Mouse (Mus musculus): ENCODE measurements at regions not wholly inside any gene's neighbourhood (a gene's known extent, or its start where the extent isn't known, plus 50 kb on each side); places are given as distances from the start of the nearest gene placed in this dataset.
A peak's percentile ranks its signal among the peaks of the same experiment; 100 is the strongest.

DNA sequence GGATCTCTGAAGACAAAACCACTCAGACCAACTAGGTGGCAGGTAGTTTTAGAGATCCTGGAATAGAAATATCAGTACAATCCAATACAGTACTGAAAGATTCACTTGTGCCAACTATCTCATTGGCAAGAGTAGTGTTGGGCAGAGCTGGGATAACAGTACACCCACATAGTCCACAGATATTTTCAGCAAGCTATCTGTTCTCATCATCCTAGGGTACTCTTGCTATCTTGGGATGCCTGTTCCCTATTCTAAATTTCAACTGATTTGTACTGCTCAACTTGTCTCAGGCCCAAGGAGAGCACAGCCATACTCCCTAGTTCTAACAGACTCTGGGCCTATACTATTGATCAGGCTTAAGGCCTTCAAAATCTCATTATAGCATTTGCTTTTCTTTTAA is 218.6 kb downstream of the Gm11232 start:
- H3K27me3 ChIP-seq (ENCODE audit: insufficient read depth, low read length), result no peaks in the 10 kb centered on the region
- ATAC-seq, result no peak
- DNase-seq, result no peak
- no peaks in the 10 kb centered on the region for H3K9me3 ChIP-seq (ENCODE audit: low read length)
- H3K4me3 ChIP-seq (ENCODE audit: low read depth, low read length), result no peak overlapping the region
- H3K4me2 ChIP-seq (ENCODE audit: low read depth), result no peak overlapping the region
- no peak overlapping the region for H3K9ac ChIP-seq
- no peaks in the 10 kb centered on the region for H3K4me1 ChIP-seq (ENCODE audit: insufficient read depth)
- no peaks in the 10 kb centered on the region for H3K36me3 ChIP-seq (ENCODE audit: insufficient read depth)
- H3K27ac ChIP-seq (ENCODE audit: low read depth, low read length), result no peak overlapping the region
- TF ChIP-seq CTCF (IDR thresholded peaks at IDR 0.05; ENCODE audit: low read depth), result no peak

DNA sequence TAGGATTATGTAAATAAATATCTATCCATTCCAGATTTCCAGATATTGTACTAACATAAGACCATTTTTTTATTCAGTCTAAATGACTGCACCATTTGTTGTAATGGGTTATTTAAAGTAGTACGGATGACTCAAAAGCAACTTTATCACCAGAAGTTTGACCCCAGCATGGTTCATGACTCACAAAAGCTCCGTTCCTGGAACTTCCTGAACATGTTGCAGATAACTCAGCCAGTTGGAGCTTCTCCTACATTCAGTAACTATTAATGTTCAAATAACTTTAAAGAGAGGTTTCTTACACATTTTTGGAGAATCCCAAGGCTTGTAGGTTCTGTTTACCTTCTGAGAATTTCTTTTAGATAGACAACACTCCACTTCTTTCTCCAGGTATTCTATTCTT is 219.8 kb downstream of the Gm11232 start:
- TF ChIP-seq CTCF (IDR thresholded peaks at IDR 0.05; ENCODE audit: low read depth), result no peak
- ATAC-seq, result no peak
- Histone ChIP-seq H3K4me1 (ENCODE audit: insufficient read depth) (no peaks in the 10 kb centered on the region), H3K4me2 (ENCODE audit: low read depth) (no peak overlapping the region), H3K9ac (no peak overlapping the region), H3K27me3 (ENCODE audit: insufficient read depth, low read length) (no peaks in the 10 kb centered on the region), H3K4me3 (ENCODE audit: low read depth, low read length) (no peak overlapping the region), H3K27ac (ENCODE audit: low read depth, low read length) (no peak overlapping the region), H3K9me3 (ENCODE audit: low read length) (no peaks in the 10 kb centered on the region), H3K36me3 (ENCODE audit: insufficient read depth) (no peaks in the 10 kb centered on the region)
- no peak for DNase-seq
- WGBS, result 84% methylated on average over 2 of the region's 2 CpGs

DNA sequence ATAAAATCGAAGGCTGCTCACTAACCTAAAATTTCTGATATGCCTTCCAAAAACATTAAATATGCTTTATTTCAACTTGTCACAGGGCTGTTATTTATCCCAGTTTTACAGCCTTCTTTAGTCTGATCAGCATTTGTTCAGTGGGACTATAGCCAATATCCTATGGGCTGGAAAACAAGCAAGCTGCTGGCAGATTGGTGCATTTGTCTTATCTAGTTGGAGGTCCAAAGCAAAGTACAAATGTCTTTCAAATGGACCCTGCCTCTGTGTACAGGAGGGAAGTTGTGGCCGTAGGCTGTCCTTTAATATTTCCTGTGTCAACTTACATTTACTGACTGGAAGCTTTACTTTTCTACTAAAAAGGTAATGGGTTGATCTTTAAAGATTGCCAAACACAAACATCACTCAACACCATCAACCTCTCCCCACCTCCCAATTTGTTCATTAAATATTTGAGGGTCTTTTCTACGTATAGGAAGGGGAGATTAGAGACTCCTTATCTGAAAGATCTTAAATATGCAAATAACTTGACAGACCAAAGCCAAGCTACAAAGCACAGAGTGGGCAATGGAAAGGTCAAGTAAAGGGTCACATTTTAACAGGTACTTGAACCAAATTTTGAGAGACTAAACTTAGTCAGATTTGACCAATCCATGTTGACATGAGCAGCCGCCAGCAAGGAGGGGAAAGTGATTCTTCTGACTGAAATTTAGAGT is 233.4 kb downstream of the Gm11232 start:
- Histone ChIP-seq H3K9me3 (ENCODE audit: low read length) (no peaks in the 10 kb centered on the region), H3K27me3 (ENCODE audit: insufficient read depth, low read length) (no peaks in the 10 kb centered on the region), H3K4me2 (ENCODE audit: low read depth) (no peak overlapping the region), H3K9ac (no peak overlapping the region), H3K4me1 (ENCODE audit: insufficient read depth) (no peaks in the 10 kb centered on the region; the same call in 1 of the 2 replicates), H3K27ac (ENCODE audit: low read depth, low read length) (no peak overlapping the region), H3K36me3 (ENCODE audit: insufficient read depth) (no peaks in the 10 kb centered on the region), H3K4me3 (ENCODE audit: low read depth, low read length) (no peak overlapping the region)
- peak; percentile 10 for DNase-seq
- 69% methylated on average over 4 of the region's 4 CpGs for WGBS
- ATAC-seq, result no peak
- TF ChIP-seq CTCF (IDR thresholded peaks at IDR 0.05; ENCODE audit: low read depth), result no peak

DNA sequence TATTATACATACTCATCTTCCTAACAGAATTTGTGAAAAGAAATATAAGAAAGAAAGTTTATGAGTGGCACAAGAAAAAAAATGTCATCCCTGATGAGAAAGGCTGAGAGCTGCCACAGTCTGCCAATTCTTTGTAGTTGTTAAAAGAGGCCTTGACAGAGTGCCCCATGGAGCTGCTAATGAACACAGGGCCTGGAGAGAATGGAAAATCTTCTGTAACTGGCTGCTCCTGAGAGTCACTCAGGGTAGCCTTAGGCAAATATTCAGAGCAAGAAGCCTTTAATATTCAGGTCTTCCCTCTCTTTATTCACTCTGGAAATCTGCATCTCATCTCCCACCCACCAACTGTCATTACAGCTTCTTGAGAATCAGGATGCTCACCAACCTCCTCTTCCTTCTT is 237.0 kb downstream of the Gm11232 start:
- Histone ChIP-seq H3K4me2 (ENCODE audit: low read depth) (no peak overlapping the region), H3K4me1 (ENCODE audit: insufficient read depth) (no peaks in the 10 kb centered on the region; the same call in 1 of the 2 replicates), H3K27me3 (ENCODE audit: insufficient read depth, low read length) (no peaks in the 10 kb centered on the region), H3K9me3 (ENCODE audit: low read length) (no peaks in the 10 kb centered on the region), H3K36me3 (ENCODE audit: insufficient read depth) (no peaks in the 10 kb centered on the region), H3K4me3 (ENCODE audit: low read depth, low read length) (no peak overlapping the region), H3K27ac (ENCODE audit: low read depth, low read length) (no peak overlapping the region), H3K9ac (no peak overlapping the region)
- no peak for TF ChIP-seq CTCF (IDR thresholded peaks at IDR 0.05; ENCODE audit: low read depth)
- ATAC-seq (no peak), DNase-seq (no peak)

DNA sequence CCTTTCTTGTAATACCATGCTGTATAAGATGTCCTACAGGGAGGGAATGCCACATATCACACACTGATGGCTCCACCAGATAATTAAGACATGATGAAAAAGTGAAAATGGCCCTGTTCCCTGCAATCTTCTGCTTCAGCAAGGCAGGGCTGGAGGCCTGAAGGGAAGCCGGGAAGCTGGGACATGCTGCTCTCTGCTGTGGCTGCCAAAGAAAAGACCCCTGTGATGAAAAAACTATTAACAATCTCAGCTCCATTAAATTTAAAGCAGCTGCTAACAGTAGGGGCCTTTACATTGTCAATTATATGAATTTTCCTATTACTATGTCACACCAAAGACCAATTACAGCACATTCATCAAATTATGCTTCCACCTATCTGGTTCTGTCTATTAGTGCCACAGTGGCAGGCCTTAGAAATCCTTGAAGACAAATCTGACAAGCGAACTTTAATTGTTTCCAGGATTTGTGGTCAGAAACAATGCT is 239.8 kb downstream of the Gm11232 start:
- peak; percentile 38; the same call in 1 of the 2 replicates for ATAC-seq
- WGBS, result 27% methylated on average over 2 of the region's 2 CpGs

DNA sequence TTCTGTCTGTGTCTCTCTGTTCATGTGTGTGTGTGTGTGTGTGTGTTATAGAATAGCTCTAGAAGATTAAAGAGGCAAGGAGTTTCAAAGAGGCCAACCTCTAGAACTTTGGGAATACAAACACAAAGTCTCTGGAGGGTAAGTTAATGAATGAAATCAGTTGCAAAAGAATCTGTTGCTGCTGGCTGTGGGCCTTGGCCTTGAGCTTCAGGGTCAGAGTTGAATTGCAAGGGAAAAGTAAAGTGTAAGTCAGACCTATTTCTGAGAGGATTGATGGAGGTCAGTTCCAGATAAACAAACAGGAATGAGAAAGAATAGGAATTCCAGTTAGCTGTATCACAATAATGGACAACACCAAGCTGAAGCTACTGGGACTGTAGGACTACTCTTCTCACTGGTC is 250.9 kb downstream of the Gm11232 start:
- no peak for TF ChIP-seq CTCF (IDR thresholded peaks at IDR 0.05; ENCODE audit: low read depth)
- H3K9ac ChIP-seq, result no peak overlapping the region
- no peaks in the 10 kb centered on the region for H3K9me3 ChIP-seq (ENCODE audit: low read length)
- H3K4me1 ChIP-seq (ENCODE audit: insufficient read depth), result no peaks in the 10 kb centered on the region
- no peak for ATAC-seq
- DNase-seq, result no peak
- H3K27ac ChIP-seq (ENCODE audit: low read depth, low read length), result no peak overlapping the region
- H3K36me3 ChIP-seq (ENCODE audit: insufficient read depth), result no peaks in the 10 kb centered on the region
- no peak overlapping the region for H3K4me2 ChIP-seq (ENCODE audit: low read depth)
- H3K4me3 ChIP-seq (ENCODE audit: low read depth, low read length), result no peak overlapping the region
- H3K27me3 ChIP-seq (ENCODE audit: insufficient read depth, low read length), result no peaks in the 10 kb centered on the region

More for the DNA sequence above, 239.8 kb downstream of the Gm11232 start:
- no peaks in the 10 kb centered on the region for H3K27me3 ChIP-seq (ENCODE audit: insufficient read depth, low read length)
- no peaks in the 10 kb centered on the region for H3K36me3 ChIP-seq (ENCODE audit: insufficient read depth)
- H3K27ac ChIP-seq (ENCODE audit: low read depth, low read length), result no peak overlapping the region
- TF ChIP-seq CTCF (IDR thresholded peaks at IDR 0.05; ENCODE audit: low read depth), result no peak
- DNase-seq, result peak; percentile 10
- no peak overlapping the region for H3K9ac ChIP-seq
- H3K4me2 ChIP-seq (ENCODE audit: low read depth), result no peak overlapping the region
- H3K9me3 ChIP-seq (ENCODE audit: low read length), result no peaks in the 10 kb centered on the region
- no peaks in the 10 kb centered on the region for H3K4me1 ChIP-seq (ENCODE audit: insufficient read depth)
- H3K4me3 ChIP-seq (ENCODE audit: low read depth, low read length), result no peak overlapping the region

DNA sequence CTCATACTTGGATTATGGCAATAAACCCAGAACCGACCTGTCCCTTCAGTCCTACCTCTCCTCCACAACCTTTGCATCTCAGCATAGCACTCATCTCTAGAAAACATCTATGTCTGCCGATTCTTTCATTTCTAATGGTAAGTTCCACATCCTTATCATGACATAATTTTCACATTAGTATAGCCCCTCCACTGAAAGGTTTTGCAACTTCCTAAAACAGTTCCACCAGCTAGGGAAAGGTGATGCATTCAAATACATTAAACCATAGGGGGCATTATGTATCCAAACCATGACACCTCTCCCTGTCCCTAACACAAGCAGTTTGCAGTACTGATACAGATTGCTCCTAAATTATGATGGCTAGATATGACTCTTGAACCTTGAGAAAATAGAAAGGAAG is 268.0 kb downstream of the Gm11232 start:
- no peak overlapping the region for H3K9ac ChIP-seq
- H3K27ac ChIP-seq (ENCODE audit: low read depth, low read length), result no peak overlapping the region
- ATAC-seq, result no peak
- no peak for TF ChIP-seq CTCF (IDR thresholded peaks at IDR 0.05; ENCODE audit: low read depth)
- no peak overlapping the region for H3K4me3 ChIP-seq (ENCODE audit: low read depth, low read length)
- no peaks in the 10 kb centered on the region for H3K27me3 ChIP-seq (ENCODE audit: insufficient read depth, low read length)
- DNase-seq, result no peak
- H3K4me1 ChIP-seq (ENCODE audit: insufficient read depth), result peaks cover 6% of the 10 kb centered on the region; the same call in 1 of the 2 replicates
- H3K9me3 ChIP-seq (ENCODE audit: low read length), result no peaks in the 10 kb centered on the region
- no peak overlapping the region for H3K4me2 ChIP-seq (ENCODE audit: low read depth)
- no peaks in the 10 kb centered on the region for H3K36me3 ChIP-seq (ENCODE audit: insufficient read depth)
- whole genome bisulfite sequencing, result 90% methylated on average over 2 of the region's 2 CpGs
